Mouse (Mus musculus) ES-Bruce4 (cell line): Measurements from ENCODE around the gene Lypd9.

ENCODE experiments used
- CTCF ChIP-seq: IDR thresholded peaks from one replicate; pipeline ENCODE4 v1.8.1; 2011; ENCODE audit warnings: low read depth, low read length
- POLR2A ChIP-seq: IDR thresholded peaks from one replicate; pipeline ENCODE4 v1.8.1; 2011; ENCODE audit warnings: low read length; ENCODE audit not compliant: insufficient read depth

GRCm38 (mm10) chr11:58452759-58453158 is at the start of gene Lypd9:
- TF ChIP-seq CTCF (no peak), POLR2A (no peak)
